Mouse (Mus musculus) ES-E14 (cell line): ENCODE data around the gene Csf3.
"Not testable (repeated sequence)": the region's sequence is repeated elsewhere in the genome, so short reads cannot be mapped to it uniquely, and the experiment has no call there.

ENCODE experiments used
- CHD2 ChIP-seq: IDR thresholded peaks from 2 replicates; pipeline ENCODE4 v1.6.1; 2014; ENCODE audit warnings: mild to moderate bottlenecking, low read depth, low read length, inconsistent platforms
- HCFC1 ChIP-seq: IDR thresholded peaks from 2 replicates; pipeline ENCODE4 v1.6.1; 2012; ENCODE audit warnings: low read length, inconsistent platforms, borderline replicate concordance; ENCODE audit not compliant: insufficient read depth
- MAFK ChIP-seq: IDR thresholded peaks from 2 replicates; pipeline ENCODE4 v1.6.1; 2014; ENCODE audit warnings: mild to moderate bottlenecking, low read depth, low read length, inconsistent platforms; ENCODE audit not compliant: insufficient read depth
- ZC3H11A ChIP-seq: IDR thresholded peaks from 2 replicates; pipeline ENCODE4 v1.6.1; 2012; ENCODE audit warnings: low read depth, mild to moderate bottlenecking, inconsistent platforms, low read length, borderline replicate concordance
- ZNF384 ChIP-seq: IDR thresholded peaks from 2 replicates; pipeline ENCODE4 v1.6.1; 2012; ENCODE audit warnings: low read depth, low read length, inconsistent platforms

GRCm38 (mm10) chr11:98673136-98673535, 27.9 kb upstream of the Csf3 start:
- TF ChIP-seq ZC3H11A, HCFC1, MAFK, CHD2, ZNF384: not testable (repeated sequence)
